Mouse (Mus musculus) forebrain, embryonic 14.5 days (tissue): ENCODE measurements at regions not wholly inside any gene's neighbourhood (a gene's known extent, or its start where the extent isn't known, plus 50 kb on each side); places are given as distances from the start of the nearest gene placed in this dataset.

Source experiments
- ATAC-seq: fragments of 200-750 bp; cut with Nextera tagmentation; 2 replicates; pipeline ENCODE4 v1.8.0; 2017; ENCODE audit warnings: mild to moderate bottlenecking, moderate library complexity
- DNase-seq: peaks from one replicate; pipeline ENCODE4 v3.0.0-alpha.2; 2015; ENCODE audit warnings: low spot score
- H3K27ac ChIP-seq: fragments of 300-500 bp; sonication (generic); 2 replicates; pipeline ENCODE4 v1.5.1; 2014; ENCODE audit warnings: low read depth, mild to moderate bottlenecking, control low read depth, low read length, moderate library complexity
- H3K27me3 ChIP-seq: fragments of 300-500 bp; sonication (generic); replicated peaks from 2 replicates; pipeline ENCODE4 v1.6.1; 2014; ENCODE audit warnings: low read length, control low read depth, mixed read lengths; ENCODE audit not compliant: control insufficient read depth, insufficient read depth
- H3K36me3 ChIP-seq: fragments of 300-500 bp; sonication (generic); 2 replicates; pipeline ENCODE4 v1.6.1; 2014; ENCODE audit warnings: low read length, control low read depth; ENCODE audit not compliant: control insufficient read depth, insufficient read depth
- H3K4me1 ChIP-seq: fragments of 300-500 bp; sonication (generic); 2 replicates; pipeline ENCODE4 v1.6.1; 2014; ENCODE audit warnings: antibody characterized with exemption, low read length, control low read depth; ENCODE audit not compliant: control insufficient read depth, insufficient read depth
- H3K4me2 ChIP-seq: fragments of 300-500 bp; sonication (generic); 2 replicates; pipeline ENCODE4 v1.6.1; 2014; ENCODE audit warnings: mild to moderate bottlenecking, control low read depth, low read length
- H3K4me3 ChIP-seq: fragments of 300-500 bp; sonication (generic); 2 replicates; pipeline ENCODE4 v1.5.1; 2014; ENCODE audit warnings: low read depth, low read length, control low read depth
- H3K9ac ChIP-seq: fragments of 300-500 bp; sonication (generic); 2 replicates; pipeline ENCODE4 v1.6.1; 2014; ENCODE audit warnings: mild to moderate bottlenecking, low read length, control low read depth, moderate library complexity
- H3K9me3 ChIP-seq: fragments of 300-500 bp; sonication (generic); replicated peaks from 2 replicates; pipeline ENCODE4 v1.6.1; 2016; ENCODE audit warnings: low read length, control low read depth, mixed read lengths; ENCODE audit not compliant: control insufficient read depth
- WGBS: fragments of 180-500 bp; shearing (Covaris S2); extraction: QIAGEN DNeasy Blood & Tissue Kit; methylation state at CpG from one replicate; pipeline ENCODE4 v1.1.7; 2014; 5-methylcytosine and 5-hydroxymethylcytosine counted together

DNA sequence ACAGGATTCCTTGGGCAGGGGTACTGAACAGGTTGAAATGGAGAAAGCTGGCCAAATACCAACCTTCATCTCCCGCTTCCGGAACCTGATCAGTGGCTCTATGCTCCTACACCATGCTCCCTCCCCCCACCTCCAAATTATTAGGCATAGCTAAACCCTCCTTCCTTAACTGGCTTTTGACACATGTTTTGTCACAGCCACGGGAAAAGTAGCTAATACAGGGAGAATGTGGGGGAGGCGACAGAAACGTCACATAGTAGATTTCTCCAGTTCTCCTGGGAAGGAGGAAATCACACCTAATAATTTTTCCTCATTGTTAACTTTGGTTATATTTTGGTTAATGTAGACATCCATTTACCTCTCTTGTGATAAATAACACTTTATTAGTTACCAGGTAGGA is 116.1 kb upstream of the Rai14 start:
- 86% methylated on average over 5 of the region's 5 CpGs for WGBS
- no peak overlapping the region for H3K9ac ChIP-seq
- H3K4me1 ChIP-seq = no peaks in the 10 kb centered on the region
- no peak overlapping the region for H3K4me3 ChIP-seq
- H3K27ac ChIP-seq = no peak overlapping the region
- no peaks in the 10 kb centered on the region for H3K27me3 ChIP-seq
- ATAC-seq (no peak), DNase-seq (no peak)
- no peaks in the 10 kb centered on the region for H3K36me3 ChIP-seq
- no peaks in the 10 kb centered on the region for H3K9me3 ChIP-seq
- no peak overlapping the region for H3K4me2 ChIP-seq

DNA sequence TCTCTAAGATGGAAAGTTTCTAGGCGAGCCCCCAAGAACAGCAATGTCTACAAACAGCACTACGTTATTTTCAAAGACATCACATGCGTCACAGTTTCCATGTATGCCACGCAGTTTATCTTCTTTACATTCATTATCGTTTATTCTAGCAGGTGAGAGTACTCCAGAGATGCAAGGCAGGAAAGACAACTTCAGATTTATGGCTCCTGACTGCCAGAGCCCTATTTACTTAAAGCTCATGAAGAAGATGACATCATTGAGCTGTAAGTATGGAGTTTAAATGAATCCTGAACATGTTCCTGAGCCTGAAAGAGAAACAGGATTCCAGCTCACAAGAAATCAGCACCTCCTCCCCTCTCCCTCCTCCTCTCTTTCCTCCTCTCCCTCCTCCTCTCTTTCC is 116.7 kb upstream of the Rai14 start:
- Histone ChIP-seq H3K4me2 (no peak overlapping the region), H3K36me3 (no peaks in the 10 kb centered on the region), H3K4me3 (no peak overlapping the region), H3K27ac (no peak overlapping the region), H3K9me3 (no peaks in the 10 kb centered on the region), H3K27me3 (no peaks in the 10 kb centered on the region), H3K4me1 (no peaks in the 10 kb centered on the region), H3K9ac (no peak overlapping the region)
- 87% methylated on average over 5 of the region's 5 CpGs for WGBS
- no peak for DNase-seq
- ATAC-seq = no peak

DNA sequence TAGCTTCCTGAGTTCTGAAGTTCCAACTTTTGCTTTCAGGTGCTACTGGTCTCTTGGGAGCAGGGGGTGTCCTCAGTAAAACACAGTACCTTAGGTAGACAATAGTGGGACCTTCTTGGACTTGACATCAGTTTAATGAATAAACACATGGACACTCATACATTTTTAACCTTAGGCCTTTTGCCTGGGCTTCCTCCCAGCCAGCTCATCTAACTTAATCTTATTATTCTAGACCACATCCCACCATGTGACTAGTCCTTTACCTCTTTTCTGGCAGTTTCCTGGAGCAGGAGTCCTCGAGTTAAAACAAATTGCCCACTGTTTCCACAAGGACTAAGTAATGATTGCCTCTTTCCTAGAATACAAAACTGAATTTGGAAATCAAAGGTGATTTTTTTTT is 117.9 kb upstream of the Rai14 start:
- H3K27me3 ChIP-seq = no peaks in the 10 kb centered on the region
- no peaks in the 10 kb centered on the region for H3K4me1 ChIP-seq
- H3K36me3 ChIP-seq = no peaks in the 10 kb centered on the region
- DNase-seq (no peak), ATAC-seq (no peak)
- no peak overlapping the region for H3K4me3 ChIP-seq
- H3K9ac ChIP-seq = no peak overlapping the region
- WGBS = 60% methylated on average over 1 of the region's 1 CpGs
- no peak overlapping the region for H3K27ac ChIP-seq
- H3K4me2 ChIP-seq = no peak overlapping the region
- no peaks in the 10 kb centered on the region for H3K9me3 ChIP-seq

DNA sequence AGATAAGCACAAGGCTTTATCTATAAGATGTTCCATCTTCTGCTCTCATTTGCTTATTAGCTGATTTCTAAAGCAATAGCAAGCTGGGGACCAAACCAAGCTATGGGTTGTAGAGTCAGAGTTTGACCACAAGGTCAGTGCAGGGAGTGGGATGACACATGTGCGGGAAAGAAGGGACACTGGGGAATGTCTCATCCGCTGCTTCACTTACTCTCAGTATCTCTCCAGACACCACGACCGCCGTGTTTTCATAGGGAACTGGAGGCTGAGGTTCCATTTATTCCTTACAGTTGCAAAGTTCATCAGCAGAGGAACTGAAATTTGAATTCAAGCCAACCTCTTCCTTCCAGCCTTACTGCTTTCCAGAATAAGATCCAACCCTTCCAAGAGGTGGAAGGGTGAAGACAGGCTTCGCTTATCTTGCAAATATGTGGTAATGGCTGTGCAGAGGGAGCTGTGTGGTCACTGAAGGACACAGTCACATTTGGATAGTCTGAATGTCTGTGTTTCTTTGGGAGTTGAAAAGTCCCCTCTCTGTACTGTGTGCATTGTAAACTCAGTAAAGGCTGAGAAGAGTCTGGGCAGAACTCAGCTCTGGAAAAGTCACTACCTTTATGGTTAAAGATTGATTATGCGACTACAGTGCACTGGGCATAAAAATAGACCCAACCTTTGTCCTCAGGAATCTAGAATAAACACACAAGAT is 118.1 kb upstream of the C1qtnf3 start:
- DNase-seq (no peak), ATAC-seq (no peak)
- Histone ChIP-seq H3K36me3 (no peaks in the 10 kb centered on the region), H3K4me1 (no peaks in the 10 kb centered on the region), H3K27me3 (no peaks in the 10 kb centered on the region), H3K27ac (no peak overlapping the region), H3K9ac (no peak overlapping the region), H3K9me3 (no peaks in the 10 kb centered on the region), H3K4me2 (no peak overlapping the region), H3K4me3 (no peak overlapping the region)
- WGBS = 90% methylated on average over 7 of the region's 7 CpGs

DNA sequence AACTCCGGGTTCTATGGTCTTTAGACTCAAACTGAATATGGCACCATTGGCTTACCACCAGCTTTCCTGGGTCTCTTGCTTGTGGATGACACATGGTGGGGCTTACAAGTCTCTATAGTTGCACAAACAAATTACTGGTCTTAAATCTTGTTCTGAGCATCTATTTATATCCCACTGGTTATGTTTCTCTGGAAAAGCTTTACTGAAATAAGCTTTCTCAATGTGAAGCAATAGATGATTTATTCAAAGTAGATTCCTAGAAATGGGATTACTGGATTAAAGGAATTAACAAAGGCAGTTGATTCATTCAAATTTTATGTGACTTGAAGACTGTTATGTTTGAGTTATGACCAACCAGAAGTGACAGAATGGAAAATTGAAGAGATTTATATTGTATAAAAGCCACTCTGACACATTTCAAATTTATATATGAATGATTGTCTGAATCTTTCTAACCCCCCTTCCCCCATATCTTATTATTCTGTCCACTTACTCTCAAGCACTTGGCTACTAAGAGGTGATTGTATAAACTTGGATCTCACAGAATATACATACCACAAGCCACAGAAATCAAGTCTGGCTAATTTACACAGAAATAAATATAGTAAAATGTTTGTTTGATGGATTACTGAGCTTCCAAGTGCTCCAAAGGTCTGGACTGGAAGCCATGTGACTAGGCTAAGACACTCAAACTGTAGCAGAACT is 113.4 kb upstream of the C1qtnf3 start:
- Histone ChIP-seq H3K9me3 (no peaks in the 10 kb centered on the region), H3K4me3 (no peak overlapping the region), H3K4me2 (no peak overlapping the region), H3K27ac (no peak overlapping the region), H3K36me3 (no peaks in the 10 kb centered on the region), H3K9ac (no peak overlapping the region), H3K4me1 (no peaks in the 10 kb centered on the region), H3K27me3 (no peaks in the 10 kb centered on the region)
- DNase-seq = no peak
- 88% methylated on average over 1 of the region's 1 CpGs for WGBS
- no peak for ATAC-seq

DNA sequence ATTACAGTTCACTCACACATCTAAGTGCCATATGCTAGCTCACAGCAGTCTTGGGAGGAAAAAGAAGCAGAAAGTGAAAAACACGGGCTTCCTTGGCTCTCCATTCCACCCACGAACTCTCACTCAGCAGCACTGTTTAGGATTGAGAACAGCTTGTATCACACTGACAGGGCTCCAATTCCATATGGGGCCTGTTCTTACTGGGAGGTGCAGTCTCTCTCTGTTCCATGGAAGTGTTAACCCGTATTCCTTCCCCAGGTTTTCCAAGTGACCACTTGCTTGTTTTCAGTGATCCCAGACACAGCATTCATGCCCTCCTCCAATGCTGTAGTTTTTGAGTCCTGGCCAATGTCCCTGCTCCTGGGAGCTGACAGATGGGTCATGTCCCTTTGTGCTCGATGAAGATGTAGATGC is 111.5 kb upstream of the C1qtnf3 start:
- no peak overlapping the region for H3K9ac ChIP-seq
- ATAC-seq = peak; percentile 79; the same call in 1 of the 2 replicates
- H3K4me1 ChIP-seq = no peaks in the 10 kb centered on the region
- H3K9me3 ChIP-seq = no peaks in the 10 kb centered on the region
- H3K4me3 ChIP-seq = no peak overlapping the region
- 69% methylated on average over 4 of the region's 4 CpGs for WGBS
- no peak overlapping the region for H3K4me2 ChIP-seq
- H3K36me3 ChIP-seq = no peaks in the 10 kb centered on the region
- no peak overlapping the region for H3K27ac ChIP-seq
- H3K27me3 ChIP-seq = no peaks in the 10 kb centered on the region
- DNase-seq = peak; percentile 53

DNA sequence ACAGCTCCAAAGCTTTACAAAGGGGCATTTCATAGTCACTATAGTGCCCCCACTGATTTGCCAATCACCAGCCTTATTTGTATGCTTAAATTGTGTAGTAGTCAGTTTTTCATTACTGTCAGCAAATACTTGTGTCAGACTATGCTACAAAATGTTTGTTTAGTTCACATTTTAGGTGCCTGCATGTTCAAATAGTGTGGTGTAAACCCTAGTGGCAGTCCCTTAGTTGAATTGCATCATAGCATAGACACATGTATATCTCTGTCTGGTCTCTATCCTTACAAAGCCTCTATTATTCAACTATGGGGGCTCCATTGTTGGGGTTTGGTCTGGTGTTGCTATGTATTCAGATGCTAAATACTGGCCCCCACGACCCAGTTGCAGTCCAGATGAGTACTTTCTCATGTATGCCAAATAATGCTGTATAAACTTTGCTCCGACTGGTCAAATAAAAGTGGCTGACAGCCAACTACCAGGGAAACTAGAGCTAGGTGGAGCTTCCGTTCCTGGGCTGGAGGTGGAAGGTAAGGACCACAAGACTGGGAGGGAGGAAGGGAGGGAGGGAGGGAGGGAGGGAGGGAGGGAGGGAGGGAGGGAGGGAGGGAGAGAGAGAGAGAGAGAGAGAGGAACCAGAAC is 109.0 kb upstream of the C1qtnf3 start:
- Histone ChIP-seq H3K27me3 (no peaks in the 10 kb centered on the region), H3K36me3 (no peaks in the 10 kb centered on the region), H3K9me3 (no peaks in the 10 kb centered on the region), H3K4me2 (no peak overlapping the region), H3K4me3 (no peak overlapping the region), H3K4me1 (no peaks in the 10 kb centered on the region), H3K27ac (no peak overlapping the region), H3K9ac (no peak overlapping the region)
- DNase-seq (no peak), ATAC-seq (no peak)
- WGBS = 40% methylated on average over 3 of the region's 3 CpGs

DNA sequence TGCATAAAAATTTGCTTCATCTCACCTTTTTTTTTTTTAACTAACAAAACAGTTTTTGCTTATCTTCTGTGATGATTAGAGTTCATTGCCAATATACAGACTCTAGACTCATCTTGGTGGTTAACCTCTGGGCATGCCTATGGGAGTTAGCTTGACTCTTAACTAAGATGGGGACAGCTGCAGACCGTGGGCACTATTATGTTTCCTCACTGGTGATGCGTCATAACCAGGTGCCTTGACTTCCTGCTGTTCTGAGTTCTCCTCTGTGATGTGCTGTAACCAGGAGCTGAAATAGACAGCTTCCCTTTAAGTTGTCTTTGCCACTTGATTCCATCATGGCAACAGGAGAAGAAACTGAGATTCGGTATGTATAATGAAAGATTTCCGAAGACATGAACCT is 105.4 kb upstream of the C1qtnf3 start:
- ATAC-seq = no peak
- Histone ChIP-seq H3K36me3 (no peaks in the 10 kb centered on the region), H3K27me3 (no peaks in the 10 kb centered on the region), H3K9ac (no peak overlapping the region), H3K4me3 (no peak overlapping the region), H3K9me3 (no peaks in the 10 kb centered on the region), H3K4me2 (no peak overlapping the region), H3K27ac (no peak overlapping the region), H3K4me1 (no peaks in the 10 kb centered on the region)
- 94% methylated on average over 4 of the region's 4 CpGs for WGBS
- DNase-seq = no peak
